Mouse (Mus musculus) cerebellum, postnatal 36 days (tissue): ENCODE measurements at regions not wholly inside any gene's neighbourhood (a gene's known extent, or its start where the extent isn't known, plus 50 kb on each side); places are given as distances from the start of the nearest gene placed in this dataset.

Experiments used
- DNase-seq, 2 experiments: peaks; one replicate each; pipeline ENCODE4 v3.0.0; 2021 to 2022; ENCODE audit warnings: mixed read lengths in 2 of 2

DNA sequence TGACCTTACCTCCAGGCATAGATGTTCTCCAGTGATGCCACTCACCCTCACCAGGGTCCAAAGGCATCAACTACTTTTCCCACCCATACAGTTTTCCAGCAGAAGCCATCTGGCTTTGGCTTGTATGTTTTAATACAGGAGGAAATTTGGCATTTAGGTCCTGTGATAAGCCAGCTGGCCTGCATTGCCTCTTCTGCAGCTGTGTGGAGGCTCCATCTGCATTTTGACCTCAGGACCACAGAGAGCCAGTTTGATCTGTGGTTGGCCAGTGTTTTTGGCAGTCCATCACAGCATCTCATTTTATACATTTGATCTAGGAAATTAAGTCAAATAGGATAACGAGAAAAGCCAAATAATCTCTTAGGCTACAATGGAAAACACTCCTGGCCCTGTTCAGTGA, 315.1 kb upstream of the Sphkap start:
- no peak for DNase-seq

DNA sequence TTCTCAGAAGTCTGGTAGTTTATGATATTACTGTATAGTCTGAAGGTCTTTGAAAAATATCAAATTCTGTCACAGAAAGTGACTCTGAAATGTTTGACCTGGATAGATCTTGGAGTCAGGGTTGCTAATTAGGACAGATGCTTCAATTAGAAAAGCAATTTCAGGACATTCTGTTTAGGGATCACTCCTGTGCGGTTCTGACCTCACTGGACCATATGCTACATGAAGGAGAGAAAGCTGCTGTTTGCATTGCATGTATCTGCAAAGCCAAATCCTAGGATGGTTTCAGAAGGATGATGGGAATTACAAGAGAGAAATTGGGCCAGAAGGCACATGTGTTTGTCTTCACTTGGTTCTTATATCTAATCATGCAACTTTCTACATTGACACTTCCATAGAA, 312.2 kb upstream of the Sphkap start:
- no peak for DNase-seq

DNA sequence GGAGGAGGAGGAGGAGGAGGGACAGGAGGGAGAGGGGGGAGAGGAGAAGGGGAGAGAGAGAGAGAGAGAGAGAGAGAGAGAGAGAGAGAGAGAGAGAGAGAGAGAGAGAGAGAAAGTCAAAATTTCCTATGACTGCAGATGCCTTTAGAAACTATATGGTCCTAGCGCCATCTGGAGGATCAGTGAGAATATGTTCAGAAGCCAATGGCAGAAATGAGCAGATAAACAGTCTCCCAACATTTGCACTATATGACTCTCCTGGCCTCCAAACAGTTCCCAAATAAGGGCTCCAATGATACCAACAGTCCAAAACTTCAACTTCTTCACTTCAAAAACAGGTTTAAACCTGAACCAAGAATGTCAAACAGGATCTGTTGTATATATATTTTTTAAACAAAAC, 309.1 kb upstream of the Sphkap start:
- DNase-seq: peak; percentile 59 to 75

DNA sequence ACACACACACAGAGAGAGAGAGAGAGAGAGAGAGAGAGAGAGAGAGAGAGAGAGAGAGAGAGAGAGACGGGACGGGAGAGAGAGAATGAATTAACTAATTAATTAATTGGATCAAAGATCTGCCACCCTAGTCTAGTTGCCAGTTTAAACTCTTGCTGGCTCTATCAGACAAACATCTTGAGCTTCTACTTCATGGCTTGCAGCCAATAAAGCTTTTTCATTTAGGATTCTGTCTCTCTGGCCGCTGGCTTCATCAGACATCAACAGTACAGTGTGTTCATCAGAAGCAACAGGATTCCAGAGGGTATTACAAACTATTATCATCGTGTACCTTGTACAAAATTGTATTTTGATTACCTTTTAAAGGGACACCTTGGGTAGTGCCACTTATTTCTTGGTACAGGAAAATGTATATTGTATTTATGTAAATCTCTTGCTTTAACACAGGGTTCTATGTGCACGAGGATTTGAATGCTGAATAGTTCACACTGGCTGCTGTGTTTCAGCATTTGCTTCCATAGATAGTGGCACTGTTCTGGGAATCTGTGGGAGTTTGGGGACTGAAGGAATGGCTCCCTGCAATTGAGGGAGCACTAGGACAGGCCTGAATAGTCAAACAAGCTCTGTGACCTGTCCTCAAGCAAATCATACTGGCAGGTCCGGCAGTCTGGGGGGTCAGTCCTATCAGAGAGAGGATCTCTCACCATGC, 293.9 kb upstream of the Sphkap start:
- DNase-seq: no peak

DNA sequence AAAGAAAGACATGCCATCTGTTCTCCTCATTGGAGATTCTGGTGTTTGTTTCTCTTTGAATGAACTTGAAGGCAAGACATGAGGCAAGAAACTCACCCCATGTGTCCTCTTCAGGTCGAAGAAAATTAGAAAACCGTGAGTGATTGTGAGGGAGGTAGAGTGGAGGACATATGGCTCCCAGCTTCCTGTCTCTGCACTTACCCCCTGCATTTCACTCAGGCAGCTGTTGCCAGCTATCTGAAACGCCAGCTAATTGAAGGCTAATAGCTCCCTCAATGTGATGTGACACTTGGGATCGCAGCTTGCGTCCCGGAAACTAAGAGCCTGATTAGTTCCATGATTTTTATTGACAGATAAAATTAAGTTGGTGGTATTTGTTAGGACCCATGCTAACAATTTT, 289.4 kb upstream of the Sphkap start:
- no peak for DNase-seq

DNA sequence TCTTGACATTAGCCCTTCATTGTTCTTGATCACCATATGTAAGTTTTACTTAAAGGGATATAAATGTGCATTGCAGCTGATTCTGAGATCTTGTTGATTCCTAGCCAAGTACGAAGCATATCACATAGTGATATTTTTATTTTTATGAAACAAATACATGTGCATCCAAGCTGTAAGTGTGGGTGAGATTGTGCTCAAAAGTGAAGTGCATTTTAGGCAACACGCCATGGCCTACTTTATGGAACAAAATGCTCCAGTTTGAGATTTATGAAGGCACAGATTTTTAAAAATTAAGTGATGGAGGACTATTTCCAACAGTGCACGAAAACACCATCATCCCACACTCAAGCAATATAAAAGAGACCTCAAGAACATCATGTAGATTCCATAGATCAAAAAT, 277.2 kb upstream of the Sphkap start:
- no peak for DNase-seq

DNA sequence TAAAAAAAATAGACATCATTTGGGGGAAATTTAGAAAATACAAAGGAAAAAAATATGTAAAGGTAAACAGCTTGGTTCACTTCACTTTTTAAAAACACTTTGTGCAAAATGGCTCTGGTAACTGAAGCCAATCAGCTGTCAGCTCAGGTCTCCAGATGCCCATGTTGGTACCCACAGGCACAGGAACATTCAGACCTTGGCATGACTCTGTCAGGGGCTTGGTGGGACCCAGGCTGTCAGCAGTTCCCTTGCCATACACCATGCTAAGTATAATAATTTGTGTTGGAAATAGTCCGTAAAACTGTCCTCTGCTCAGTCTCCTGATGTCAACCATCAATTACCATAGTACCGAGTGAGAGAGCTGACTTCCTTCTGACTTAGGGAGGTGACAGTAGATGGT, 257.3 kb upstream of the Sphkap start:
- DNase-seq: no peak

DNA sequence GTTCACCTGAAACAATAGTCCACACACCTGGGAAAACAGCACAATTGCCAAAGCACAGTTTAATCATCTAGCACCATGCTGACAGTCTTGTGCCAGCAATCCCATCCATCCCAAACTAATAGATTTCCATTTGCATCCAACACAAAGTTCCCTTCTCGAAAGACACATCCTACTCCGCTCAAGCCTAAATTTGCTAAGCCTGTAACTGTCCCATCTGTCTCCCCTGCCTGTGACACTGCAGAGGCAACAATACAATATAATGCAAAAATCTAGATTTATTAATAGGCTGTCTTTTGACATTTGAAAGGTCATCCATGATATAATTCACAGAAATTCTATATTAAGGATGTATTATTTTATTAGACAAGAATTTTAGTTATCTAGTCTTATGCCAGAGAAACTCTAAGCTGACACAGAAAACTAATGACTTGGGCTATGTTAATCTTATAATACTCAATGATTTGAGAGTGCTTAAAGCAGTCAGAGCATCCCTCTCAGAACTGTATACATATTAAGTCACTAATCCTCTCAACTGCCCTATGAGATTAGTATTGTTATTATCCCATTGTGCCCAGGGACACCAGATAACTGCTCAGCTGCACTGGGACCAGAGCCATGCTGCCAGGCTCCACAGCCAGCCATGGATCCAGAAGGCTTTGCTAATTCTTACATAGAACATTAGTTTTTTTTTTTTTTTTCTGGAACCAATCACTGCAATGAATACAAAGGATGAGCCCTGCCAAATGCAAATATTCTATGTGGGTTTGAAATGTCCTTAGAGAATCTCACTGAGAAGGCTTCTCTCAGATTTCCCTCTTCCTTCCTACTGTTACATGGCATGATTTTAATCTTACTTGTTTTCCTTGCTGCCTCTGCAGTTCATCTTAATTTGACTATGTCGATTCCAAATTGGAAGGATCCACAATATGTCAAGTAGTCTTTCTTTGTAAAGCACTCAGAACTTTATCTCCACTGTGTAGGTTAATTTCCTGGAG, 254.1 kb upstream of the Sphkap start:
- no peak for DNase-seq

DNA sequence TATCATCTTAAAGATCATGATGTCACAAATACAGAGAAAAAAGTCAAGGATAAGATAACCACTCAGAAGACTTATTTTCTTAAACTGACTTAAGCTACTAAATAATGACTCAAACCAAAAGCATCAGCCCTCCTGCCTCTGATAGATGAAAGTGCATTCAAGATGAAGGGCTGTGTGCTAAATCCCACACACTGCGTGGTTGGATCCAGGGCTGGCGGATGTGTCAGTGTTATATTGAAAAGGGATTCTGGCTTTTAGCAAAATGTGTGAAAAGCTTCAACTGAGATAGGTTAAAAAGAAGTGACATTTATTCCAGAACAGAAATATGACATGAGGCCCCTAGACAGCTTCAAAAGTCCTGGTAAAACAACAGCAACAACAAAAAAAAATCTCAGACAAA, 245.7 kb upstream of the Sphkap start:
- DNase-seq: no peak

DNA sequence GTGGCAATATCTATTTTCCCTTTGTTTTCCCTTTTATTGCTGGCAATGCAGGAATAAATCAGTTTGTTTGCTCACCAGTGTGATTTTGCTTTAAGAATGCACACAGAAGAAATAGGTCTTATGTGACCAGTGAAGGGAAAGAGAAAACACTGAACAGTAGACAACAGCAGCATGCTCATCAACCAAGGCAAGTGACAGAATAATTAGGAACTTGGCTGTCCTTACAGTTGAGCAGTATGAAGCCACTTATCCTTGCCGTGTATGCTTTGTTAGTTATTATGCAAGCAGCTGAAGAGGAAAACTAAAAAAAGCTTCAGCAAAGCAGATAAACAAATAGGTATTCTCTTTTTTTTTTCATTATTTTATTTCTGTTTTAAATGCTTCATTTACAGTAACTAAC, 237.6 kb upstream of the Sphkap start:
- DNase-seq: no peak

DNA sequence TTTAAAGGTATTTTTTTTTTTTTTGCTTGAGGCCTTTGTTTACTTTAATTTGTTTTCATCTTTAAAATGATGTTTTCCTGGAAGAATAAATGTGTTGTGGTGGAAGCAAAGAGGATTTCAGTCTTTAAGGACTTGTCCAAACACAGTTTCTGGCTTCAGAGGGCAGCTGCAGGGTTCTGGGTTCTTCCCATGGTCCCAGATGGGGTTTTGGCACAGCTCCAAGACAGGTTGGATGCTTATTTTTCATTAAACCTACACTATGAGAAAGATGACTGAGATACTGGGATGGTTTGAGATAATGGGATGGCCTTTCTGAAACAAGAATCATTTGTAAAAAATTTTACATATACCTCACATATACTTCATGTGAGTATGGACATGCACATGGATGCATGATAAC, 234.7 kb upstream of the Sphkap start:
- DNase-seq: peak; percentile 11 to 20

DNA sequence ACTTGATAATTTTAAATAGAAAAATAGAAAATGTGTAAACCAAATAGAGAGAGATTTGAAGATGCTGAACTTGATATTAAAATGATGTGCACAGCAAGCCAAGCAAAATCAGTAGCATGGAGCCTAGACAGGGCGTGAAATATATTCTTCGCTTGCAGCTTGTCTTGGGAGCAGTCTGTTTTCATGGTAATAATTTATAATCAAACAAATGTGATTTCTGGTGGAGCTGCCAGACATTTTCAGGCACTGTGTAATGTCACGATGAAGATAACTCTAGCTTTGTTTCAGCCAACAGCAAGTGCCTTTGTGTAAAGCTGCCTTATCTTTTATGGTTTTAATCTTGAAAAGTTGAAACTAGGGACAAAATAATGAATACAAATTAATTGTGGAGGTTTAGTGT, 228.1 kb upstream of the Sphkap start:
- no peak for DNase-seq

DNA sequence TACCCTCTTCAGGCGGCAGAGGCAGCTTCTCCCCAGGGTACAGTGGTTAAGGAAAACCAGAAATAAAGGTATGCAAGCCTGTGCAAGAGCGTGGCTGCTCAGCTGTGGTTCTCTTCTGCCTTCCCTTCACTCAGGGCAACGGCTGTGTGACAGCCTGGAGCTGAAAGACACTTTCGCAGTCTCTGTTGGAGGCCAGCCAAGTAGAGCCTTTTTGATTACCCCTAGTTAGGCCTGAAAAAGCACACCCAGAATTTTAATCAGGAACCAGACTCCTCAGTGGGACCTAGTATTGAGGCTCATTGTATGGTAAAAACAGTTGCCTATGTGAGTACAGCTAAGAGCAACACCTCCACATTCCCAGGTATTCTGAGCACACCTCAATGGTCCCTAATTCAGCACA, 223.8 kb upstream of the Sphkap start:
- DNase-seq: peak; percentile 27 to 28

DNA sequence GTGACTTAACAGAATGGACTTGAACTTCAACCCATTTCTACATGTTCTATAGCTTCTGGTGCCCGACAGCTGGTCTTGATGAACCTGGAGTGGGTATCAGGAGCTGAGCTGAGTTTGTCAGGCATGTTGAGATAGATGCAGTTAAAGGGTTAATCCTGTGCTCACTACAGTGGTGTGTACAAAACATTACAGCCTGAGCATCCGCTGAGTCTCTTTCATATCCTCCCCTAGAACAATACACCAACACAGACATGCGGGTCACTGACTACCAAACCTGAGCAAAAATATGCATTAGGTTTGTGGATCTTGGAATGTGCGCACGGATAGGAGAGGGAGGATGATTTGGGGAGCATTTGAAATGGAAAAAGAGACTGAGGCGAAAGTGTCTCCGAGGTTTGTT, 223.4 kb upstream of the Sphkap start:
- DNase-seq: no peak

DNA sequence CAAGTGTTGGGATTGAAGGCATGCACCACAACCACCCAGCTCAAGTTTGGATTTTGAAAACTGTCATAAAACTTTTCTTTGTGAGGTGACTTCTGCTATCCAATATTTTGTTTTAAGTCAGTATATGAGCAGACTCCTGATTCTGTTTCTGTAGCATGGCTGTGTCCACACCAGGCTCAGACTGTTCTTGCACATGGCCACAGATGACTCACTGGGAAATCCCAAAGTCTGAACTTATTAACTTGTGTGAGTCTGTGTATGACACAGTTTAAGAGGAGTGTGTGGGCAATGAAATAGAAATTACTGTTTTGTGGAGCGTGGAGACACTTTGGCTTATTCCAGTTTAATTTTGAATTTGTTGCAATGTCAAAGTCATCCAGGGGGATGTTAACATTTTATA, 179.3 kb upstream of the Sphkap start:
- no peak for DNase-seq

DNA sequence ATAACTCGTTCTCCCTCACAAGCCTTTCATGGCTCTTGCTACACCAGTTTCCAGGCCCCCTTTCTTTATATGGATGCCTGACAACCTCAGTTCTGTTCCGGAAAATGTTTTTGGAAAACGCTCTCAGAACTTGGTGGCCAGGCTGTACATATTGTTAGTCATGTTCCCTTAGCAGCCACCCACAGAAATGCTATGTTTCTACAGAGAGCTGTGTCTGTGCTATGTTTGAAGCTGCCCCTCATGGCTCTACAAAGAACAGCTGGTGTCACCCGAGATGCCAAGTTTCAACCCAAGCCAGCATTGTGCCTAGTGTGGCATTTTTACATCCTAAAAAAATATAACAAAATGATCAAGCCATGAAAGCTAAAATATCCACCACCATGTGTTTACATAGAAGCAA, 175.0 kb upstream of the Sphkap start:
- no peak for DNase-seq

DNA sequence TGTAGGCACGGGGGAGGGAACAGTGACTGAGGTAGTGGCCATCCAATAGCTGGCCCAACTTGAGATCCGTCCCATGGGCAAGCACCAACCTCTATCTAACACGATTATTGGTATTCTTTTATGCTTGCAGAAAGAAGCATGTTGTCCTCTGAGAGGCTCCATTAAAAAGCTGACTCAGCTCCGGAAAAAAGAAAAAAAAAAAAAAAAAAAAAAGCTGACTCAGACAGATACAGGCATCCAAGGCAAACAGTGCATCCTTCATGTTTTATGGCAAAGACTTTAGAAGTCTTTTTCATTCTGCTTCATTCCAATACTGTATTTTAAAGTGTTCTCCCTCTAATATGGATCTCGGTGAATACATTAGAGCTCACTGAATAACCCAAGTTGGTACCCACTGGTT, 162.0 kb upstream of the Sphkap start:
- no peak for DNase-seq

DNA sequence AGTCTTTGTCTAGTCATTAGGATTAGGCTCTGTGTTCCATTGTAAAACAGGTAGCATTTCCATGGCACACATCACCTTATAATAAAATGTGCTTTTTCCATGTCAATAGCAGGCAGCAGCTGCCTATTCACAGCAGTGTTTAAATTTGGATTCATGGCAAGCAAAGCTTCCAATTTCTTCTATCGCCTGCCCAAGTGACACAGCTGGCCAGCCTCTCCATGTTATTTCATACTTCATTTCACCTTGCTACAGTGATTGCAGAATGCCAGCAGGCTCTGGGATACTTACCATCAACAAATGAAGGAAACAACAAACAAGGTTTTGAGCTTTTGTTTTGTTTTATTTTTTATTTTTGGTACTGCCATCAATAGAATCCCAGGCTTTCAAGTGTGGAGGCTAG, 160.7 kb upstream of the Sphkap start:
- DNase-seq: no peak

DNA sequence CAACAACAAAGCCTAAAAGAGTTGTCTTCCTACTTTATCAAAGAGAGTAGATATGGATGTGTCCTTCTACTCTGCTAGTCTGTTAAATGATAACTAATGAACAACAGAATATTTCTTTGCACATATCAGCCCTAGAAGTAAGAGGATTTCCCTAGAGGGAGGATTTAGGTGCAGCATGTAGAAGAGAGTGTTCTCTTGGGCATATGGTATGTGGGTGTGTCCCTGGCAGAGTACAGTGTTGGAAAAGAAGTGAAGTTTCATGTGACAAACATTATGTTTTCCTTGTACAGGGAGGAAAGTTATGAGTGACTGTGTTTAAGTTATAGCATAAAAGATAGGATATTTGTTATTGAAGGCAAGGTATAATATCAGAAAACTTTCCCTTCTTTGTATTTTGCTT, 143.6 kb upstream of the Sphkap start:
- DNase-seq: peak in 1 of 2 experiments; percentile 9

DNA sequence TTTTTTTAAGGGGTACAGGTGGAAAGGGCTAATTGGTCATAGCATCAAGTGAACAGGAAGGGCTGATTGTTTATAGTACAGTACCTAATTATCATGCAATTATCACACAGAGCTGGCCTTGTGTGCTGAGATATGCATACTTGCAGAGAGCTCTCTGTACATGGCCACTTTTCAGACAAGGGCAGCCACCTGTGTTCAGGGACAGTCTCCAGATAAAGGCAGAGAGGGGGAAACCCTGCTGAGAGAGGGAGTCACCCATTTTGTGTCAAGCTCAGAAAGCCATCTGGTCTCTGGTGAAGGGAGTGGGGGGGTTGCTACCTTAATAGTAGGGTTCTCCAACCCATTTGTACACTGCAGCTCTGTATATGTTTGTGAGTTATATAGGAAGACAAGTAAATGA, 127.5 kb upstream of the Sphkap start:
- DNase-seq: peak; percentile 26

DNA sequence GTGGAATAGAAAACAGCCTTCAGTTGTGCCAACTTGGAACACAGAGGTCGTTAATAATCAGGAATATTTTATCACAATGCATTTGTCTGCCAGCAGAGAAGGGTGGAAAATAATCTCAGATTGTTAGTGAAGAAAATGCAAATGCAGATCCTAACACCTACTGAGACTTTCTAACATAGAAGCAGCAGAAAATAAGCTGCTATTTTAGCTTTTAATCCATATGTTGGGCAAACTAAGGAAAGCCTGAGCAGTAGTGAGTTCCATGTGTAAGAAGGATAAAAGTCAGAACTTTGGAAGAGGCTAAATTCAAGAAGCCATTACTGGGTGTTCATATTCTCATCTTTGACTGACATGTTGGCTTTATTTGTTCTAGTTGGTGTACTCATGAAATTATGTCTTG, 119.8 kb upstream of the Sphkap start:
- no peak for DNase-seq

DNA sequence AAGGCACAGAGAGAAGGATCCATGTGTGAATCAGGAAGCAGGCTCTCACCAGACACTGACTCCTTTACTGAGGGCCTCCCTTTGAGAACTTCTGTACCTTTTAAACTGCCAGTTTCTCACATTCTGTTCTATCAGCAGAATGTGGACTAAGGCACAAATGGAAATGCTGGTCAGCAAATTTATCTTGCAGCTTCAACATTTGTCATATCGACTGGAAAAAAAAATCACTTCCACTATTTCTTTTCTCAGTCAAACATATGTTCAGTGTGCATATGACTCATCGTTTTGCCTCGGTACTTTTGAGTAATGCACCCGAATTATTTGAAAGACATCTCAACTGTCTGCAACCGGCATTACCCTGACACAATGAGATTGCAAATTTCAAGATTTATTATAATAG, 101.4 kb upstream of the Sphkap start:
- peak in 1 of 2 experiments; percentile 36 for DNase-seq

DNA sequence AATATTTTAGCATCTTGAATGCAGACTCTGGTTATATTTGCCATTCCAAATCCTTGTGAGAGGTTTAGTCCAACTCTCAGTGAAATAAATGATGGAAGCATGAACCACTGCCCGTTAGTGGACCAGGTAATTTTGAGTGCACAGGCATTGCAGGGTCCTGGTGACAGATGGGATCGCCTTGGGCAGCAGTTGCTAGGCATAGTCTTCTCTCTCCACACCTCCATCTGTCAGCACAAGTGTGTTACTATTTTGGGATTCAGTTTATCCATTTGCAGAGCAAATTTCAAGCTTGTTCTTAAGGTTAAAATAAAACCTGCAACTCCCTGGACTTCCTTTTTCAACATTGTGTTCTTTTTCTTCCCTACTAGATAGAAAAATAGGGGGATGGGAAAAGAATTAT, 97.4 kb upstream of the Sphkap start:
- peak; percentile 86 to 87 for DNase-seq

DNA sequence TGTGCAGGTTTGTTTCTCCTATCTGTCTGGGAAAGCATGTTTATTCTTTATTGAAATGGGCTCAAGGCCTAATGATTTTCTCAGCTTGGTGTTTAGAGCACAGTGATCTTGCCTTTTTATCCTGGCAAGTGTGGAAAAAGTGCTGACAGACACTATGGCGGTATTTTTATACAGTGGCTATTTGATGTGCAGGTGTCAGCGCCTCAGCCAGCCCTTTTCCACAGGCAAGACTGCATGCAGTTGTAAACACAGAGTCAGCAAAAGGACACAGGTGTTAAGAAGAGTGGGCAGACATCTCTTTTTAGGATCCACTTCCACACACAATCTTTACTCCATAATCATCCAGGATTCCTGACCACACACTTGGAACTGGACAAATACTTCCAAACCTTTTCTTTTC, 88.9 kb upstream of the Sphkap start:
- no peak for DNase-seq
